Mouse (Mus musculus) brain, embryonic 18.5 days (tissue): ENCODE measurements around the gene Rab12.

Source experiments
- DNase-seq: peaks from one replicate; pipeline ENCODE4 v3.0.0-alpha.2; 2012; ENCODE audit warnings: low read depth, low spot score

The Rab12 gene

DNA sequence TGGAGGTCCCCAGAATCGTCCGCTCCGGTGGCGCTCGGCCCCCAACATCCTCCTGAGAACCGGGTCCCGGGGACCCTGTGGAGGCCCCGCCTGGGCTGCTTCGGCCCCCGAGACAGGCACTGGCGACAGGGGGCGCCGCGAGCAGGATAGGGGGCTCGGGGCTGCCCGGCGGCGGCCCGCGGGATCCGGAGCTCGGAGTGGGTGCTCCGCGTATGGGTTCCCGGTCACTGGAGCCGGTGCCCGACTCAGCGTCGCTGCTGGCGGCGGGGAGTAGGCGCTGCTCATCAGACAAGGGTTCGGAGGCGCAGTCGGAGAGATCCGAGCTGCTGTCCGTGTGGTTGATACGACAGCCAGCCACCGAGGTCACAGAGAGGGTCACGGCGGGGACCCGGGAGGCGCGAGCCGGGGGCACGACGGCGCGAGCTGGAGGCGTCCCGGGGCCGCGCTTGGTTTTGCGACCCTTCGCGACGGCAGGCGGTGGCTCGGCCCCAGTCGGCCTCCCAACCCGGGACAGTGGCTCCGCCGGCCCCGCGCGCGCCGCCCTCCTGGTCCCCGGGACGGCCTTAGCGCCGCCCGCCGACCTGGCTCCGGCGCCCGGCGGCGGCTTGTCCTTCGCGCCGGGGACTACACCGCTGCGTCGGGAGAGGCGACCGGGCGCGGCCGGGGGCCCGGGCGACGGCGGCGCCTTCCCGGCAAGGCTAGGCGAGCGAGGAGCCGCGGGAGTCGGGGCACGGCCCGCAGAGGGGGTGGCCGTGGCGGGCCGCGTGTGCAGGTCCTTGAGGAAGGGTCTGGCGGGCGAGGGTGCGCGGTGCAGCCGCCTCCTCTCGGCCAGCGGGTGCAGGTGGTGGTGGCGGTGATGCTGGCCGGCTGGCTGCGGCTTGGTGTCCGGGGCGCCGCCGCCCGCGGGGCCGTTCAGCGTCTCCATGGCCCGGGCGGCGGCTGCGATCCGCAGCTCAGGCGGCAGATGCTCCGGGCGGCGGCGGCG lies 70.8 kb downstream of the Rab12 start:
- no peak for DNase-seq

GRCm38 (mm10) chr17:66447978-66448377 lies 71.6 kb downstream of the Rab12 start:
- no peak for DNase-seq

- no peak for DNase-seq
Measured at GRCm38 (mm10) chr17:66447007-66447312, 72.6 kb downstream of the Rab12 start.

DNA sequence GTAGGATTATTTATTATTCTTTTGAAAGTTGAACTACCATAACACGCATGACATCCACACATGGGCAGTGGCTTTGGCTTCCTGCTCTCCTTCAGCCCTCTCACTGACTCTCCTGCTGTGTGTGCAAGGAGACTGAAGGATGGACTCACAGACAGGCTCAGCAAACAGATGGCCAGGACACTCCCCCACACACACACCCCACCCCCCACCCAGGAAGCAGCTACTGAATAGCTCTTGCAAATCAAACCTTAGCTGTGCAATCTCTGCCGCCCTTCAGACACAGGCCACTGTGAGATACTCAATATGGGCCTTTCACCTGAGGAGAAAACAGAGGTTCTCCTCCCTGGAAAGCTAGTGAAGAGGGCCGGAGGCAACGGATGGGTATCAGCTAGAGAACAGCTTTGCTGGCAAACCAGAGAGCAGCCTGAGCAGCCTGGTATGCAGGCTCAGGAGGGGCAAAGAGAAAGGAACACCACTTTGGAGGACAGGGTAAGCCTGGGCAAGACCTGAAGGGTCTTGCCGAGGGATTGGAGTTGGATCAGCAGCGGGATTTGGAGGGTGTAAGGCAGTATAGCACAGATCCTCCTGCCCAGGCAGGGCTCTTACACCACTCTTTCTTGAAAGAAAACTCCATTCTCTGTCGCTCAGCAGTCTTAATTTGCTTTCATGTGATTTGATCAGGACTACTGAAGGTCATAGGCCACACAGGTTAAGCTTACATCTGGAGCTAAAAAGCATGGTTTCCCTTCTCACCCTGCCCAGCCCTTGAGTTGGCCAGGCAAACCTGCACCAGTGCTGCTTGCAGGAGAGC lies 73.1 kb downstream of the Rab12 start:
- no peak for DNase-seq
